Mouse (Mus musculus) intestine, embryonic 16.5 days (tissue): ENCODE measurements around the gene Smarcc2. TPM values are rescaled to one million over a fixed set of nuclear protein-coding genes. Genes with fewer than 3 reads are reported as not detected.

Source experiments
- ATAC-seq: fragments of 200-750 bp; cut with Nextera tagmentation; 2 replicates; pipeline ENCODE4 v1.8.0; 2017; ENCODE audit warnings: moderate TSS enrichment, moderate library complexity
- H3K27ac ChIP-seq: fragments of 300-500 bp; sonication (generic); 2 replicates; pipeline ENCODE4 v1.5.1; 2014; ENCODE audit warnings: mild to moderate bottlenecking, low read length
- H3K27me3 ChIP-seq: fragments of 300-500 bp; sonication (generic); replicated peaks from 2 replicates; pipeline ENCODE4 v1.6.1; 2014; ENCODE audit warnings: low read length, control low read depth, mixed read lengths; ENCODE audit not compliant: control insufficient read depth, insufficient read depth
- H3K36me3 ChIP-seq: fragments of 300-500 bp; sonication (generic); 2 replicates; pipeline ENCODE4 v1.6.1; 2014; ENCODE audit warnings: low read length, control low read depth; ENCODE audit not compliant: control insufficient read depth, insufficient read depth
- H3K4me1 ChIP-seq: fragments of 300-500 bp; sonication (generic); 2 replicates; pipeline ENCODE4 v1.6.1; 2014; ENCODE audit warnings: low read length, control low read depth, mixed read lengths; ENCODE audit not compliant: control insufficient read depth, insufficient read depth
- H3K4me2 ChIP-seq: fragments of 300-500 bp; sonication (generic); 2 replicates; pipeline ENCODE4 v1.6.1; 2014; ENCODE audit warnings: low read depth, low read length, control low read depth
- H3K4me3 ChIP-seq: fragments of 300-500 bp; sonication (generic); 2 replicates; pipeline ENCODE4 v1.5.1; 2014; ENCODE audit warnings: mild to moderate bottlenecking, low read length
- H3K9ac ChIP-seq: fragments of 300-500 bp; sonication (generic); 2 replicates; pipeline ENCODE4 v1.6.1; 2014; ENCODE audit warnings: low read depth, low read length
- H3K9me3 ChIP-seq: fragments of 300-500 bp; sonication (generic); 2 replicates; pipeline ENCODE4 v1.6.1; 2016; ENCODE audit warnings: low read length, control low read depth; ENCODE audit not compliant: control insufficient read depth
- WGBS: fragments of 180-500 bp; shearing (Covaris S2); extraction: QIAGEN DNeasy Blood & Tissue Kit; methylation state at CpG from one replicate; pipeline ENCODE4 v1.1.7; 2014; 5-methylcytosine and 5-hydroxymethylcytosine counted together
- polyA plus RNA-seq: library from polyadenylated mRNA; unstranded; fragments of >200 nt; fragmentation: Nextera tagmentation; extraction: Ambion mirVana; gene quantifications from 2 replicates; pipeline ENCODE4 v1.2.1, GENCODE M21; 2015

Gene Smarcc2
- polyA plus RNA-seq, 1 experiment from 2014 or later: 46.6 TPM

- H3K27ac ChIP-seq: no peak overlapping the region
- H3K4me2 ChIP-seq: no peak overlapping the region
- WGBS: 85% methylated on average over 6 of the region's 6 CpGs
- H3K27me3 ChIP-seq: no peaks in the 10 kb centered on the region
- H3K4me1 ChIP-seq: peaks cover 12% of the 10 kb centered on the region; the same call in 1 of the 2 replicates
- no peak overlapping the region for H3K4me3 ChIP-seq
- ATAC-seq: no peak
- H3K36me3 ChIP-seq: peaks cover 4% of the 10 kb centered on the region; the same call in 1 of the 2 replicates
- H3K9ac ChIP-seq: no peak overlapping the region
- H3K9me3 ChIP-seq: no peaks in the 10 kb centered on the region
Observed at GRCm38 (mm10) chr10:128457676-128458075, 1.4 kb upstream of the Smarcc2 start.

GRCm38 (mm10) chr10:128458348-128458718 is 715 bp upstream of the Smarcc2 start:
- ATAC-seq: peak; percentile 66
- WGBS: 0% methylated on average over 29 of the region's 29 CpGs

GRCm38 (mm10) chr10:128459409-128460269 is 591 bp downstream of the Smarcc2 start:
- H3K27me3 ChIP-seq: no peaks in the 10 kb centered on the region
- H3K27ac ChIP-seq: peak overlapping the region; percentile 98
- under 1% methylated on average over 21 of the region's 67 CpGs for WGBS
- no peaks in the 10 kb centered on the region for H3K9me3 ChIP-seq
- peaks cover 12% of the 10 kb centered on the region; the same call in 1 of the 2 replicates for H3K4me1 ChIP-seq
- H3K4me3 ChIP-seq: peak overlapping the region; percentile 92
- peaks cover 18% of the 10 kb centered on the region for H3K36me3 ChIP-seq
- H3K9ac ChIP-seq: peak overlapping the region; percentile 92
- H3K4me2 ChIP-seq: peak overlapping the region; percentile 72
- peak; percentile 75 for ATAC-seq

More at GRCm38 (mm10) chr10:128458348-128458718, 715 bp upstream of the Smarcc2 start:
- no peaks in the 10 kb centered on the region for H3K27me3 ChIP-seq
- peak overlapping the region; percentile 54 for H3K4me2 ChIP-seq
- H3K36me3 ChIP-seq: peaks cover 7% of the 10 kb centered on the region
- peaks cover 12% of the 10 kb centered on the region; the same call in 1 of the 2 replicates for H3K4me1 ChIP-seq
- peak overlapping the region; percentile 98 for H3K27ac ChIP-seq
- peak overlapping the region; percentile 92 for H3K9ac ChIP-seq
- H3K9me3 ChIP-seq: no peaks in the 10 kb centered on the region
- H3K4me3 ChIP-seq: peak overlapping the region; percentile 92

GRCm38 (mm10) chr10:128460270-128460630 is 1.2 kb downstream of the Smarcc2 start:
- peak overlapping the region; percentile 98 for H3K27ac ChIP-seq
- H3K27me3 ChIP-seq: no peaks in the 10 kb centered on the region
- 1% methylated on average over 5 of the region's 5 CpGs for WGBS
- H3K4me2 ChIP-seq: peak overlapping the region; percentile 72
- no peak for ATAC-seq
- peaks cover 12% of the 10 kb centered on the region; the same call in 1 of the 2 replicates for H3K4me1 ChIP-seq
- H3K36me3 ChIP-seq: peaks cover 22% of the 10 kb centered on the region
- H3K4me3 ChIP-seq: peak overlapping the region; percentile 92
- no peaks in the 10 kb centered on the region for H3K9me3 ChIP-seq
- H3K9ac ChIP-seq: peak overlapping the region; percentile 92

- Histone ChIP-seq H3K4me3 (no peak overlapping the region), H3K27me3 (no peaks in the 10 kb centered on the region), H3K4me2 (no peak overlapping the region), H3K9ac (no peak overlapping the region), H3K27ac (no peak overlapping the region), H3K9me3 (no peaks in the 10 kb centered on the region), H3K4me1 (no peaks in the 10 kb centered on the region), H3K36me3 (peaks cover 29% of the 10 kb centered on the region)
- 91% methylated on average over 12 of the region's 12 CpGs for WGBS
- ATAC-seq: no peak
Observed at GRCm38 (mm10) chr10:128474366-128474765, 15.3 kb downstream of the Smarcc2 start.

GRCm38 (mm10) chr10:128486370-128486769 is 27.3 kb downstream of the Smarcc2 start:
- Histone ChIP-seq H3K27ac (no peak overlapping the region), H3K9me3 (no peaks in the 10 kb centered on the region), H3K9ac (no peak overlapping the region), H3K4me1 (peaks cover 14% of the 10 kb centered on the region), H3K27me3 (no peaks in the 10 kb centered on the region), H3K4me3 (no peak overlapping the region), H3K4me2 (no peak overlapping the region), H3K36me3 (peaks cover 49% of the 10 kb centered on the region)
- ATAC-seq: no peak
- WGBS: 81% methylated on average over 7 of the region's 7 CpGs

- peak overlapping the region; percentile 14; the same call in 1 of the 2 replicates for H3K27ac ChIP-seq
- no peaks in the 10 kb centered on the region for H3K27me3 ChIP-seq
- no peaks in the 10 kb centered on the region for H3K9me3 ChIP-seq
- ATAC-seq: no peak
- H3K36me3 ChIP-seq: peaks cover 39% of the 10 kb centered on the region
- WGBS: 90% methylated on average over 22 of the region's 22 CpGs
- H3K4me2 ChIP-seq: no peak overlapping the region; the same call in 1 of the 2 replicates
- no peak overlapping the region for H3K9ac ChIP-seq
- H3K4me3 ChIP-seq: no peak overlapping the region
- peaks cover 22% of the 10 kb centered on the region for H3K4me1 ChIP-seq
Observed at GRCm38 (mm10) chr10:128487861-128488712, 29.0 kb downstream of the Smarcc2 start.

- 68% methylated on average over 4 of the region's 4 CpGs for WGBS
- Histone ChIP-seq H3K36me3 (peaks cover 32% of the 10 kb centered on the region), H3K4me1 (peaks cover 22% of the 10 kb centered on the region), H3K4me3 (no peak overlapping the region), H3K9ac (no peak overlapping the region), H3K27me3 (no peaks in the 10 kb centered on the region), H3K9me3 (no peaks in the 10 kb centered on the region), H3K27ac (peak overlapping the region; percentile 14; the same call in 1 of the 2 replicates), H3K4me2 (no peak overlapping the region; the same call in 1 of the 2 replicates)
- no peak for ATAC-seq
Observed at GRCm38 (mm10) chr10:128488776-128489175, 29.7 kb downstream of the Smarcc2 start.

GRCm38 (mm10) chr10:128489380-128489779 is 30.3 kb downstream of the Smarcc2 start:
- 49% methylated on average over 5 of the region's 5 CpGs for WGBS
- Histone ChIP-seq H3K27ac (peak overlapping the region; percentile 98), H3K4me1 (peaks cover 22% of the 10 kb centered on the region), H3K9ac (peak overlapping the region; percentile 27; the same call in 1 of the 2 replicates), H3K27me3 (no peaks in the 10 kb centered on the region), H3K4me2 (no peak overlapping the region), H3K9me3 (no peaks in the 10 kb centered on the region), H3K36me3 (peaks cover 26% of the 10 kb centered on the region), H3K4me3 (no peak overlapping the region)
- no peak for ATAC-seq
